Mouse (Mus musculus) adrenal gland, postnatal 36 days (tissue): ENCODE measurements around the gene Zfy2. TPM values are rescaled to one million over a fixed set of nuclear protein-coding genes. Genes with fewer than 3 reads are reported as not detected.

Experiments used
- DNase-seq, 2 experiments: peaks; one replicate each; pipeline ENCODE4 v3.0.0; 2021; ENCODE audit warnings: mixed read lengths in 1 of 2
- long read RNA-seq, 2 experiments: library from polyadenylated mRNA; stranded (forward); transcript quantifications; one replicate each; pipeline ENCODE4 v2.0.0; 2021; ENCODE audit warnings: borderline sequencing depth in 2 of 2
- total RNA-seq, 2 experiments: library from RNA; stranded (reverse); gene quantifications; 2 replicates each; pipeline ENCODE4 v1.2.3; 2021

Zfy2 gene
- total RNA-seq, result not detected
- long read RNA-seq, experiment 1, result 0 reads
- long read RNA-seq, experiment 2, result 0 reads

DNA sequence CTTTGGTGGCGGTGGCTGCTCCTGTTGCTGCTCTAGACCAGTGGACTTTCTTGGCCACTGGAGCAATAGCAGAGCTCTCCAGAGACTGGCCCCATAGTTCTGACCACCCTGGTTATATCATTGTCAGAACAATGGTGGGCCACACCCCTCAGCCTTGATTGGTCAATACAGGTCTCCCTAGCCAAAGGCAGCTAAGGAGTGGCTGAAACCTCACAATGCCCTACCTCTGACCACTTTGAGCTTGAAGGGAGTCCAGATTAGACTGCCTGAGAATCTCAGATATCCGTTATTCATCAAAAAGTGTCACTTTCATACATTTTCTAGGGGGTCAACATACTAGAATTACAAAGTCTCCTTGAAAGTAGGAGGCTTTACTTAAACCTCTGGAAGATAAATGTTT, at the start of gene Zfy2:
Gene Zfy2, minus strand, starts transcription at position 101 of the 400 bp plus-strand sequence.
- DNase-seq, result no peak
